In the genomic region with DNA sequence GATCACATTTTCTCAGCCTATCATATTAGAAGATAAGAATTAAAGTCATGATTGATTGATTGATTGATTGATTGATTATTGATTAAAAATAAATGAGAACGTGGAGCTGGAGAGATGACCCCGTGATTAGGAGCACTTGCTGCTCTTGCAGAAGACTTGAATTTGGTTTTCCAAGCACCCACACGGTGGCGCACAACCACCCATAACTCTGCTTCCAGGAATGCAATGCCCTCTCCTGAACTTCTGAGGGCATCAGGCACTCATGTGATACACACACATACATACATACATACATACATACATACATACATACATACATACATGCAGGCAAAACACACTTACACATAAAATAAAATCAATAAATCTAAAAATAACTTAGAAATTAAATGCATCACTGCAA, we compare ENCODE assay signal across 9 mouse cellular contexts. TPM values are rescaled to one million over a fixed set of nuclear protein-coding genes. Genes with fewer than 3 reads are reported as not detected.
DNase-seq lines count a peak whose midpoint lies in the region; ATAC-seq and TF ChIP-seq lines count a peak whose summit lies in the region.
"Had no signal": no experiment of that assay in that cellular context is flagged by ENCODE, and none has a peak within 500 bp of the region (broad histone marks: within the 10 kb centered on the region; RNA-seq: fewer than 3 reads in every experiment).

No protein-coding gene starts in this region.

- no peaks in the 10 kb centered on the region for H3K36me3 ChIP-seq in intestine, postnatal 0 days (ENCODE audit: control insufficient read depth, insufficient read depth)
- no peaks in the 10 kb centered on the region for H3K36me3 ChIP-seq in intestine, embryonic 16.5 days (ENCODE audit: control insufficient read depth, insufficient read depth, low read length)
- H3K36me3 ChIP-seq in liver, embryonic 14.5 days (replicated peaks; ENCODE audit: control insufficient read depth, insufficient read depth, low read depth) = no peaks in the 10 kb centered on the region
- H3K36me3 ChIP-seq: heart, embryonic 15.5 days had no signal

- TF ChIP-seq EP300 in liver, embryonic 14.5 days (IDR thresholded peaks at IDR 0.05; ENCODE audit: low read depth) = no peak

- DNase-seq in CD4-positive helper T cell, adult 2 months (ENCODE audit: low read depth, low spot score) = peak; percentile 30
- DNase-seq in R1 (ENCODE audit: low read depth, low spot score) = peak; percentile 10
- no peak for DNase-seq in liver, embryonic 14.5 days (ENCODE audit: low read depth in 3 of 3, low spot score in 3 of 3)
- DNase-seq in frontal cortex, postnatal 36 days (ENCODE audit: low spot score in 2 of 2) = no peak
- DNase-seq in frontal cortex, postnatal 14 days (ENCODE audit: low spot score in 2 of 2) = no peak
- no peak for DNase-seq in cerebellum, adult 9-10 months

- no peak overlapping the region for H3K27ac ChIP-seq in intestine, postnatal 0 days (ENCODE audit: low read depth, low read length)
- no peak overlapping the region for H3K27ac ChIP-seq in intestine, embryonic 16.5 days (ENCODE audit: low read length)
- no peak overlapping the region for H3K27ac ChIP-seq in liver, embryonic 14.5 days
- H3K27ac ChIP-seq: heart, embryonic 15.5 days had no signal

- H3K9me3 ChIP-seq in intestine, postnatal 0 days (ENCODE audit: control insufficient read depth) = no peaks in the 10 kb centered on the region
- H3K9me3 ChIP-seq in intestine, embryonic 16.5 days (ENCODE audit: control insufficient read depth, low read length) = no peaks in the 10 kb centered on the region
- no peaks in the 10 kb centered on the region for H3K9me3 ChIP-seq in liver, embryonic 14.5 days (ENCODE audit: control insufficient read depth, low read length)
- H3K9me3 ChIP-seq: heart, embryonic 15.5 days had no signal

- no peak overlapping the region for H3K9ac ChIP-seq in intestine, postnatal 0 days (ENCODE audit: low read depth, low read length)
- H3K9ac ChIP-seq in intestine, embryonic 16.5 days (ENCODE audit: low read depth, low read length) = no peak overlapping the region
- H3K9ac ChIP-seq in liver, embryonic 14.5 days (replicated peaks) = no peak overlapping the region
- H3K9ac ChIP-seq: heart, embryonic 15.5 days had no signal

- no peak overlapping the region for H3K4me3 ChIP-seq in intestine, postnatal 0 days (ENCODE audit: low read depth, low read length)
- no peak overlapping the region for H3K4me3 ChIP-seq in intestine, embryonic 16.5 days (ENCODE audit: low read length)
- no peak overlapping the region for H3K4me3 ChIP-seq in liver, embryonic 14.5 days (ENCODE audit: insufficient read depth in 1 of 2, low read depth in 2 of 2, low read length in 2 of 2)
- H3K4me3 ChIP-seq: heart, embryonic 15.5 days had no signal

- ATAC-seq in intestine, postnatal 0 days = no peak
- ATAC-seq in intestine, embryonic 16.5 days = no peak
- no peak for ATAC-seq in liver, embryonic 14.5 days (ENCODE audit: insufficient read depth)

- WGBS in intestine, postnatal 0 days = 55% methylated on average over 4 of the region's 4 CpGs
- WGBS in intestine, embryonic 16.5 days = 53% methylated on average over 4 of the region's 4 CpGs
- WGBS in liver, embryonic 14.5 days (ENCODE audit: insufficient replicate concordance) = 42% methylated on average over 4 of the region's 4 CpGs

- no peaks in the 10 kb centered on the region for H3K4me1 ChIP-seq in intestine, postnatal 0 days (replicated peaks; ENCODE audit: control insufficient read depth, insufficient read depth, low read length)
- H3K4me1 ChIP-seq in intestine, embryonic 16.5 days (ENCODE audit: control insufficient read depth, insufficient read depth, low read length) = no peaks in the 10 kb centered on the region
- H3K4me1 ChIP-seq in liver, embryonic 14.5 days (replicated peaks; ENCODE audit: control insufficient read depth in 2 of 2, insufficient read depth in 2 of 2, low read length in 1 of 2) = no peaks in the 10 kb centered on the region
- H3K4me1 ChIP-seq: heart, embryonic 15.5 days had no signal

- no peak overlapping the region for H3K4me2 ChIP-seq in intestine, postnatal 0 days (replicated peaks; ENCODE audit: low read depth)
- no peak overlapping the region for H3K4me2 ChIP-seq in intestine, embryonic 16.5 days (ENCODE audit: low read depth, low read length)
- H3K4me2 ChIP-seq in liver, embryonic 14.5 days (ENCODE audit: low read depth) = no peak overlapping the region
- H3K4me2 ChIP-seq: heart, embryonic 15.5 days had no signal

- TF ChIP-seq CTCF in intestine, postnatal 0 days (IDR thresholded peaks at IDR 0.05; ENCODE audit: low read depth) = peak; percentile 63
- peak; percentile 45 for TF ChIP-seq CTCF in liver, embryonic 14.5 days (IDR thresholded peaks at IDR 0.05; ENCODE audit: low read depth)

- no peaks in the 10 kb centered on the region for H3K27me3 ChIP-seq in intestine, postnatal 0 days (replicated peaks; ENCODE audit: control insufficient read depth, insufficient read depth, low read length)
- H3K27me3 ChIP-seq in intestine, embryonic 16.5 days (replicated peaks; ENCODE audit: control insufficient read depth, insufficient read depth, low read length) = no peaks in the 10 kb centered on the region
- H3K27me3 ChIP-seq in liver, embryonic 14.5 days (ENCODE audit: control insufficient read depth, insufficient read depth, low read length) = no peaks in the 10 kb centered on the region
- H3K27me3 ChIP-seq: heart, embryonic 15.5 days had no signal

RNA-seq across cellular contexts. Expression of gene Ap1s3, which starts 45.6 kb away (rescaled TPM):
- polyA plus RNA-seq in intestine, postnatal 0 days (2015; fragmentation: Nextera tagmentation; extraction: Ambion mirVana) = 2.2 and 2.5 TPM in 2 replicates
- polyA plus RNA-seq in intestine, embryonic 16.5 days (2015; fragmentation: Nextera tagmentation; extraction: Ambion mirVana) = 0.35 and 0.62 TPM in 2 replicates
- polyA plus RNA-seq in liver, embryonic 14.5 days (2012; rRNA removed) = 1.0 and 1.6 TPM in 2 replicates
- 0.39 and 0.49 TPM in 2 replicates for polyA plus RNA-seq in liver, embryonic 14.5 days (2014; fragmentation: Nextera tagmentation; extraction: Ambion mirVana)

Comparison
In these comparisons a context has a peak if more than half of its experiments do, and no peak if none do; other contexts are left out.
1. DNase-seq: peak in CD4-positive helper T cell, adult 2 months (single experiment) and R1 (single experiment); none in liver, embryonic 14.5 days (0 of 3), frontal cortex, postnatal 36 days (0 of 2), frontal cortex, postnatal 14 days (0 of 2) and cerebellum, adult 9-10 months (single experiment).